Mouse (Mus musculus): ENCODE data around the gene Psen2. TPM values are rescaled to one million over a fixed set of nuclear protein-coding genes. Genes with fewer than 3 reads are reported as not detected.

Psen2 gene
- polyA plus RNA-seq, 1 experiment from 2014 or later = 6.2 TPM

GRCm38 (mm10) chr1:180289788-180290187 is 26.6 kb upstream of the Psen2 start:
- Histone ChIP-seq H3K36me3 (no peaks in the 10 kb centered on the region), H3K27me3 (ENCODE audit: low read depth, poor library complexity, severe bottlenecking) (peaks cover under 1% of the 10 kb centered on the region; the same call in 1 of the 2 replicates), H3K4me3 (no peak overlapping the region), H3K27ac (replicated peaks) (no peak overlapping the region), H3K4me1 (peaks cover 9% of the 10 kb centered on the region), H3K9me3 (replicated peaks) (no peaks in the 10 kb centered on the region)
- WGBS = 87% methylated on average over 5 of the region's 5 CpGs
- no peak for DNase-seq (ENCODE audit: low spot score)

DNA sequence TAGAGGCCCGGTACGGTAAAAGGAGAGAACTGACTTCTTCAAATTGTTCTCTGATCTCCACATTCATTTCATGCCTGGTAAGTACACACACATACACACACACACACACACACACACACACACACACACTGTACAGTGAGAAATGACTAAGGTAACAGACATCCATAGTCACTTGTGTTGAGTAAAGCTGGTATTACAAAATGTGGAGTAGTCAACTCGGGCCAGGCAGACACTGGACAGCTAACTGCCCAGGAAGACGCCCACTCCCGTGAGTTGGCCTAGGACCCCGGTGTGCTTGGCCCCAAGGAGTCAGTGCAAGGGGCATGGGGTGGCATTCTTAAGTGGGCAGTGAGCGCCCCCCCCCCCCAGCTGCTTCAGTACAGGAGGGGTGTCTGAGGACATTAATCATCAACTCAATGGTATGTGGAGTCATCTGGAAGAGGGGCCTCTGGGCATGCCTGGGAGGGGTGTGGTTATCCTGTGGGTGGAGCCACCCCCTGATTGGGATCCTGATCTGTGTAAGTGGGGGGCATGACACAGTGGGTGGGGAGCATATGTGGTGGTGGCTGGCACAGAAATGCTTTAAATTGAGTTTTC is 25.7 kb upstream of the Psen2 start:
- no peak overlapping the region for H3K4me3 ChIP-seq
- no peaks in the 10 kb centered on the region for H3K9me3 ChIP-seq (replicated peaks)
- no peak for DNase-seq (ENCODE audit: low spot score)
- H3K27ac ChIP-seq (replicated peaks) = no peak overlapping the region
- H3K27me3 ChIP-seq (ENCODE audit: low read depth, poor library complexity, severe bottlenecking) = peaks cover 5% of the 10 kb centered on the region; the same call in 1 of the 2 replicates
- peaks cover 18% of the 10 kb centered on the region for H3K4me1 ChIP-seq
- 88% methylated on average over 7 of the region's 7 CpGs for WGBS
- H3K36me3 ChIP-seq = no peaks in the 10 kb centered on the region

DNA sequence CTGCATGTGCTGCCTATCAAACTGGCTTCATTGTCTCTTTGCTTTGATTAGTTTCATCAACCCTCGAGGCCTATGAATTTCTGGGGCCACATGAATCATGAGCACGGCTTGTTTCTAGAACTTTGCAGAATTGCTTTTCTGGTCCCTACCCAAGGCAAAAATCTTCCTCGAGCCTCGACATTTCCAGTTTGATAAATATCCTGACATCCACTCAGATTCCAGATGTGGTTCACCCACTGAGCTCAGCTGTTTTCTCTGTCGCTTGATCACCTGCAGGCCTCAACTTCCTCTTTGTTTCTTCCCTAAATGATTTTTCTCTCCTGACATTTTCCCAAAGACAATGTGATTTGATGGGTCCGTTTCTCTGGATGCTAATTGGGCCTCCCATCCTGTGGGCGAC is 25.0 kb upstream of the Psen2 start:
- Histone ChIP-seq H3K4me1 (peaks cover 23% of the 10 kb centered on the region), H3K4me3 (no peak overlapping the region), H3K36me3 (no peaks in the 10 kb centered on the region), H3K27me3 (ENCODE audit: low read depth, poor library complexity, severe bottlenecking) (peaks cover 5% of the 10 kb centered on the region), H3K9me3 (replicated peaks) (no peaks in the 10 kb centered on the region), H3K27ac (replicated peaks) (no peak overlapping the region)
- WGBS = 88% methylated on average over 7 of the region's 7 CpGs
- DNase-seq (ENCODE audit: low spot score) = no peak

DNA sequence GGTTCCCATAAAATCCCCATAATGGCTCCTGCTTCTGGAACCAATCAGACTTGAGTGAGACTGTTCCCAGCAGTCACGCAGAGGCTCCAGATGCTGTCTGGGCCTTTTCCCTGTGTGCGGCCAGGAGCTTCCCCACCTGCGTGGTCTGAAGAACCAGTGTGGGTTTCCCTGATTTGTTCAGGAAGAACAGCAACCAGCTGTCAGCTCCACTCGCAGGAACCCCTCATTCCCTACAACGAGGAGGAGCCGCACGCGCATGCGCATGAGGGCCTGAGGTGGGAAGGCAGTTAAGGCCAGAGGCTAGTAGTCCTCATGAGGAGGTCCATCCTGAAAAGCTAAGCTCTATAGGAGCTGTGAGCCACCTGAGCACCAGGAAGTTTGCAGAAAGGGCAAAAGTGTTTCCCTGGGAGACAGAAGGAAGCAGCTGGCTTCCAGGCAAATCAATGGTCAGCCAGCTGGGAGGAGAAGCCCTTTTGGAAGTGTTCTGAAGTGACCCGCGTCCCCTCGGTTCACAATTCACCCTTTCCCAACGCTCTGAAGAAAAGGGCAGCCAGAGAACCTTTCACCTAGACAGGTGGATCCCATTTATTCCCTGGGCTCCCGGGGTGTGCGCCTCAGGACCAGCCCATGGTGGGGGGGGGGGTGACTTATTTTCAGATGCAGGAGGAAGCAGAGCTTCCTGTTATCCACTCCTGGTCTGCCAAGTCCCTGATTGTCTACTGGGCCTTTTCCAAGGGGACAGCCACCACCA is 23.0 kb upstream of the Psen2 start:
- WGBS = 73% methylated on average over 15 of the region's 15 CpGs
- H3K36me3 ChIP-seq = no peaks in the 10 kb centered on the region
- no peak overlapping the region for H3K4me3 ChIP-seq
- peaks cover 5% of the 10 kb centered on the region for H3K27me3 ChIP-seq (ENCODE audit: low read depth, poor library complexity, severe bottlenecking)
- no peaks in the 10 kb centered on the region for H3K9me3 ChIP-seq (replicated peaks)
- H3K4me1 ChIP-seq = peaks cover 26% of the 10 kb centered on the region
- H3K27ac ChIP-seq (replicated peaks) = no peak overlapping the region; the same call in 1 of the 2 replicates
- DNase-seq (ENCODE audit: low spot score) = peak; percentile 17

DNA sequence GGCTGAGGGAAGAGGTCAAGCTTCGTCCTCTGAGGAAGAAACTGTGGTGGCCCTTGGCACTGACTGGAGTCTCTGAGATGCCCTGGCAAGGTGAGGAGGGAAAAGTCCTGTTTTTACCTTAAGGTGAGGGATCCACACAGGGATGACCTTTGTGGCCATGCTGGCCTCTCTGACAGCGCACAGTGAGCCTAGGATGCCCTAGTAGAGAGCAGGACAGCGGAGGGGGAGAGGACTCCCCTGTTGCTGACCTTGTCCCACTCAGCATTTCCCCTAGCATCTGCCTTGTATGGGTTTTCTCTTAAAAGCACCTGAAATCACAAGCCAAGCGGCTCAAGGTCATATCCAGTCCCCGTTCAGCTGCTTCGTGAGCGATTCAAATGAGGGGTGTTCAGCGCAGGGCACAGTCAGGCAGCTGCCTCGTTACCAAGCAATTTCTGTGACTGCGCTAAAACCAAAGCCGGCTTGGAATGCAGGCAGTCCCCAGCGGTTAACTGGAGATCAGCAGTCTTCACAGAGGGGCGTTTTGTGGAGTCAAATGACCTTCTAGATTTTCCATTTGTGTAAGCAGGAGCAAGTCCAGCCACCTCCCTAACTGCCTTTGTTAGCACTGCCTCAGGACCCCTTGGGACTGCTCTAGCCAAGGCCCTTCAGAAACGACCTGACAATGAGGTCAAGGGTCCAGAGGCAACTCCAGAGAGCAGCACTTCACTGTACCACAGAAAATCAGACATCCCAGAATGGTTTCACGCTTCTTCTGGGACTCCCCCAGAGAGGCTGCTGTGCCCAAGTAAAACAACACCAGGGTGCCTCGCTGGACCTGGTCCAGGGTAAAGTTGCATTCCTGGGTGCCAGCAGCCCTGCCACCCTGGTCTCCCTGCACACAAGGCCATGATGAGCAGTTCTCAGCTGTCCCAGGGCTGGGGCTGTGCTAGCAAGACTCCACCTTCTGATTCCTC is 20.9 kb upstream of the Psen2 start:
- Histone ChIP-seq H3K27ac (replicated peaks) (peak overlapping the region; percentile 58), H3K4me3 (peak overlapping the region; percentile 19; the same call in 1 of the 2 replicates), H3K36me3 (no peaks in the 10 kb centered on the region), H3K27me3 (ENCODE audit: low read depth, poor library complexity, severe bottlenecking) (peaks cover 5% of the 10 kb centered on the region), H3K4me1 (peaks cover 26% of the 10 kb centered on the region), H3K9me3 (replicated peaks) (no peaks in the 10 kb centered on the region)
- peak; percentile 59 for DNase-seq (ENCODE audit: low spot score)
- WGBS = 20% methylated on average over 16 of the region's 16 CpGs

DNA sequence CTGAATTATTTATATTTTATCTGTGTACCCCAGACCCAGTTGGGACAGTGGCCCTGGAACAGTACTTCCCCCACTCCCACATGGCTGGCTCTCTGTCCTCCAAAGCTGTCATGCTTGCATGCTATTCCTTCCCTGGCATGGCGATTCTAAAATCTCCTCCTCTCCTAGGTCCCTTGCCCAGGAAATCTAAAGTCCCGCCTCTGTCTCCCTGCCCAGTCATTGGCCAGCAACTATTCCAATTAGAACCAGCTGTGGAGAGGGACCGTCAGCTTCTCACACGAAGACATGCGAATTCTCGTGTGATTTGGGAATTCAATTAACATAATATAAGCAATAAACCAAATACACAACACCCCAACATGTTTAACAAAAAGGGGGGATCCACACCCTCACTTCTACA is 19.3 kb upstream of the Psen2 start:
- Histone ChIP-seq H3K27me3 (ENCODE audit: low read depth, poor library complexity, severe bottlenecking) (peaks cover 5% of the 10 kb centered on the region), H3K4me3 (no peak overlapping the region), H3K36me3 (no peaks in the 10 kb centered on the region), H3K4me1 (peaks cover 26% of the 10 kb centered on the region), H3K9me3 (replicated peaks) (no peaks in the 10 kb centered on the region), H3K27ac (replicated peaks) (no peak overlapping the region)
- 59% methylated on average over 6 of the region's 6 CpGs for WGBS
- DNase-seq (ENCODE audit: low spot score) = no peak

DNA sequence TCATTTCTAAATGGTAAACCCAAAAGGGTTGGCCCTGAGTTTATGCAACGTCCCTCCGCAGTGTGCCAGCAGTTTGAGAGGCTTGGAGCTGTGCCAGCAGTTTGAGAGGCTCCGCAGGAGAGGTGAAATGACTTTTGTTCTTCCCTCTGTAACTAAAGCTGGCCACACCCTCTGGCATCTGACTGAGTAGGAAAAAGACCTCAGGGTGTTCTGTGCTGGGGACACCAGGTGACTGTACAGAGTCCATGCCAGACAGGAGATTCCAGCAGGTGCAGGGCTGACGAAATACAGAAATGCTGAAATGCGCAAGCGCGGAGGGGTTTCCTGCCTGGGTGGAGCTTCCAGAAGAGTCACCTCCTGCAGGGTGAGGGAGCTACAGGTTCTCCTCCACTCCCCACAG is 16.4 kb upstream of the Psen2 start:
- no peak for DNase-seq (ENCODE audit: low spot score)

GRCm38 (mm10) chr1:180277563-180277962 is 14.3 kb upstream of the Psen2 start:
- H3K36me3 ChIP-seq = no peaks in the 10 kb centered on the region
- WGBS = 71% methylated on average over 9 of the region's 9 CpGs
- H3K4me3 ChIP-seq = no peak overlapping the region
- 0 out of 2 replicates have a peak, but pooled peaks cover 2% of the 10 kb centered on the region for H3K4me1 ChIP-seq
- H3K9me3 ChIP-seq (replicated peaks) = no peaks in the 10 kb centered on the region
- no peak for DNase-seq (ENCODE audit: low spot score)
- no peak overlapping the region for H3K27ac ChIP-seq (replicated peaks)
- no peaks in the 10 kb centered on the region for H3K27me3 ChIP-seq (ENCODE audit: low read depth, poor library complexity, severe bottlenecking)

More for the DNA sequence above, 16.4 kb upstream of the Psen2 start:
- Histone ChIP-seq H3K36me3 (no peaks in the 10 kb centered on the region), H3K4me3 (no peak overlapping the region), H3K27me3 (ENCODE audit: low read depth, poor library complexity, severe bottlenecking) (peaks cover 3% of the 10 kb centered on the region), H3K4me1 (peaks cover 15% of the 10 kb centered on the region), H3K9me3 (replicated peaks) (no peaks in the 10 kb centered on the region), H3K27ac (replicated peaks) (0 out of 2 replicates have a peak overlapping the region, but pooled peaks have one; percentile 28)
- 58% methylated on average over 7 of the region's 7 CpGs for WGBS

GRCm38 (mm10) chr1:180274725-180275308 is 11.6 kb upstream of the Psen2 start:
- H3K4me1 ChIP-seq = no peaks in the 10 kb centered on the region
- WGBS = 90% methylated on average over 10 of the region's 10 CpGs
- no peaks in the 10 kb centered on the region for H3K27me3 ChIP-seq (ENCODE audit: low read depth, poor library complexity, severe bottlenecking)
- no peak overlapping the region for H3K27ac ChIP-seq (replicated peaks)
- no peaks in the 10 kb centered on the region for H3K36me3 ChIP-seq
- no peak for DNase-seq (ENCODE audit: low spot score)
- H3K4me3 ChIP-seq = no peak overlapping the region
- H3K9me3 ChIP-seq (replicated peaks) = no peaks in the 10 kb centered on the region

DNA sequence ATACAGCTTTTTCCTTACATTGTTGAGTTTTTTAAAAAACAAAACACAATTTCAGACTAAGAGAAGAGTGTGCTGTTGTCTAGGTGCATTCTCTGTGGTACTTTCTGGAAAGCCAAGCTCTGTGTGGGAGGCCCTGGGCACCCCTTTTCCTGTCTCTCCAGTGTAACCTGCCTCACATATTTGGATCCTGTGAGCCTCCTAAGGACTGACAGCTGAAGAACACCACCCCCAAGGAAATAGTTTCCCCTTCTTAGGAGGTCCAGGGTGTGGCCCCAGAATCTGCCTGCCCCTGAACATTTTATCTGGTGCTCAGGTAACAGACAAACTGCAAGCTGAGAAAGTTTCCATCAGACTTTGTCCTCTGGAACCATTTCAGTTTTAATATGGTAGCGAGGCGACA is 5.8 kb upstream of the Psen2 start:
- no peaks in the 10 kb centered on the region for H3K9me3 ChIP-seq (replicated peaks)
- DNase-seq (ENCODE audit: low spot score) = no peak
- 85% methylated on average over 2 of the region's 2 CpGs for WGBS
- no peak overlapping the region for H3K4me3 ChIP-seq
- no peaks in the 10 kb centered on the region for H3K36me3 ChIP-seq
- peaks cover 12% of the 10 kb centered on the region for H3K27me3 ChIP-seq (ENCODE audit: low read depth, poor library complexity, severe bottlenecking)
- H3K4me1 ChIP-seq = peaks cover 11% of the 10 kb centered on the region
- peak overlapping the region; percentile 59; the same call in 1 of the 2 replicates for H3K27ac ChIP-seq (replicated peaks)

DNA sequence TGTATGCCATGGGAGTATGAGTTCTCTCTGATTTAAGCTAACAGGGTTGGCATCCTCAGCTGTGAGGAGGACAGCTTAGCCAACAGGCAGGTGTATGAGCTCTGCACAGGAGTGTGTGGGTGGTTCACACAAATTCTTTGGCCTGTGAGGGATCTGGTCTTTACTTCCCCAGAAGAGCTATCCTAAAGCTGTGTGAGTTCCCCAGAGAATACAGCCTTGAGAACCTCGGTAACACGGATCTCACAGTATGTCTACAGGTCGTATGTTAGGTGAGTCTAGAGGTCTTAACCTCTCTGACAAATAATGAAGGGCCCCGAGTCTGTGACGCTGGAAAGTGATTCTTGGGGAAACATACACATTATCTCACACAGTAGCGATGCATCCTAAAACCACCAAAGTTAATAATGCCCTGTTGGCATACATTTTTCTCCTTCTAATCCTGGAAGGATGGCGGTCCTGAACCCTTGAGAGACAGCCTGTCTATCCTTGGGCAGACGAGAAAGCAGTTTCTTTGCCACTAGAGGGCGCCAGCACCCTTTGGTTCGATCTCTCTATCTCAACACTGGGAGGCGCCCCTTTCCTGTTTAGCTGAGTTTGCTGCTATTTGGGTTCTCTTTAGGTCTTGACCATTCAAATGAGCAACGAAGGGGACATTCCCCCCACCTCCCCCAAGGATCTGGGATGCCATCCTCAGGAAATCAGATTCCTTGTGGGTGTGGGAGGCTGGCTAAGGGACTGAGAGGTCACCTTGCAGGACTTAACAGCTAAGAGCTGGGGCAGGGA is 5.2 kb upstream of the Psen2 start:
- 14% methylated on average over 12 of the region's 12 CpGs for WGBS
- no peaks in the 10 kb centered on the region for H3K36me3 ChIP-seq
- peaks cover 11% of the 10 kb centered on the region for H3K4me1 ChIP-seq
- H3K27ac ChIP-seq (replicated peaks) = peak overlapping the region; percentile 59; the same call in 1 of the 2 replicates
- peaks cover 12% of the 10 kb centered on the region for H3K27me3 ChIP-seq (ENCODE audit: low read depth, poor library complexity, severe bottlenecking)
- no peak overlapping the region for H3K4me3 ChIP-seq
- DNase-seq (ENCODE audit: low spot score) = peak; percentile 88
- H3K9me3 ChIP-seq (replicated peaks) = no peaks in the 10 kb centered on the region
